Mouse (Mus musculus) lung, adult 2 months (tissue): ENCODE results near the gene Senp6.
"Not testable (repeated sequence)": the region's sequence is repeated elsewhere in the genome, so short reads cannot be mapped to it uniquely, and the experiment has no call there.

Source experiments
- CTCF ChIP-seq: fragments of 200-500 bp; IDR thresholded peaks from 2 replicates; pipeline ENCODE4 v1.5.1; 2011; ENCODE audit warnings: mild to moderate bottlenecking, low read length, control low read depth; ENCODE audit not compliant: insufficient read depth
- POLR2A ChIP-seq: fragments of 200-500 bp; IDR thresholded peaks from 2 replicates; pipeline ENCODE4 v1.6.1; 2011; ENCODE audit warnings: low read depth, mild to moderate bottlenecking, control low read depth, low read length, borderline replicate concordance; ENCODE audit errors: extremely low read depth

- not testable (repeated sequence) for TF ChIP-seq CTCF, POLR2A
These were observed 19.7 kb downstream of the Senp6 start for GRCm38 (mm10) chr9:80086272-80086966.
